Mouse (Mus musculus): ENCODE data around the gene Trmt1. TPM values are rescaled to one million over a fixed set of nuclear protein-coding genes. Genes with fewer than 3 reads are reported as not detected.
A peak's percentile ranks its signal among the peaks of the same experiment; 100 is the strongest.

Gene Trmt1
- polyA plus RNA-seq, 1 experiment from 2014 or later = 65.7 TPM

DNA sequence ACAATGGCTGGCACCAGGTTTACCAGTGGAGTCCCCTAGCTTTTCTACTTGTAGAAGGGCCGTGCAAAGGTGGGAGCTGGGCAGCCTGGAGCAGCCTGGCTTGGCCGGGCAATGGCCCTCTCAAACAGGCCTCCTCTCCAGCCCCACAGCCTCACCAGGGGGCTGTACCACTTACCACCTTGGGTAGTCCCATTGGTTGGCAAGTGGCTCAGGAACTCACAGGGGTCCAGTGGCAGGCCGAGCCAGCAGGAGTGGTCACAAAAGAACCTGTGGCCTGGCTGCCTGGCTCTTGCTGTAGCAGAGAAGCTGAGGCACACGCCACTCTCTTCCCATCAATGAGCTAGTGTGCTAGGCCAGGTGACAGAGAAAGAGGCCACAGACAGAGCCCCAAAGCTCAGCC lies 28.1 kb downstream of the Trmt1 start:
- Histone ChIP-seq H3K4me2 (ENCODE audit: low read depth, severe bottlenecking) (no peak overlapping the region), H3K9ac (ENCODE audit: low read length) (no peak overlapping the region), H3K27me3 (ENCODE audit: control insufficient read depth, insufficient read depth, low read length) (peaks cover 11% of the 10 kb centered on the region), H3K36me3 (ENCODE audit: control insufficient read depth, insufficient read depth, low read length) (no peaks in the 10 kb centered on the region), H3K9me3 (ENCODE audit: control insufficient read depth, low read length) (no peaks in the 10 kb centered on the region), H3K27ac (replicated peaks; ENCODE audit: low read depth, low read length) (0 out of 2 replicates have a peak overlapping the region, but pooled peaks have one; percentile 30), H3K4me1 (ENCODE audit: control insufficient read depth, insufficient read depth, low read length) (peaks cover 64% of the 10 kb centered on the region), H3K4me3 (ENCODE audit: low read depth, low read length) (no peak overlapping the region)
- 64% methylated on average over 4 of the region's 4 CpGs for WGBS
- ATAC-seq (ENCODE audit: insufficient number of reproducible peaks, low FRiP score, low TSS enrichment, low read depth) = no peak
- no peak for DNase-seq (ENCODE audit: low spot score)

DNA sequence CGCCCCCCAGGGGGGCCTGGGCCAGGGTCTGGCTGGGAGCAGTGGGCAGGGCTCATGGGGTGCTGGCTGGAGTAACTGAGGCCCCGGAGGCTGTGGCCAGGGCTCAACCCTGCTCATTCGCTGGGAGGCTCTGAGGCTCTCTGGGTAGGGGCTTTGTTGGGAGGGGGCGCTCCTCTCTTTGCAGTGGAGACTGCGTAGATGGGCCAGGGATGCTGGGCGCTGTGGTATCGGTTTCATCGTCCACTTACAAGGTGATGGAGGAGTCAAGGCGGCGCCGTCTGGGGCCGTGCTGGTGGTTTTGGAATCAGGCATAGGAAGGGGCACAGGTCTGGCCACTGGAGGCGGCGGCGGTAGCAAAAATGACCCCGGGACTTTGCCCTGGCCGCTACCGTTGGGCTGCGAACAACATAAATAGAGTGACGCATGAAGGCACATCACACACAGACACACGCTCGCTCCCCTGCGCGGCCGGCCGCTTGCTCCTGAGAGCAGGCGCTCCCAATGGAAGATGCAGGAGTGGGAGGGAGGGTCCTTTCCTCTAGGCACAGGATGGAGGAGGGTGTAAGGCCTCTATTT lies 29.9 kb downstream of the Trmt1 start:
- Histone ChIP-seq H3K27me3 (ENCODE audit: control insufficient read depth, insufficient read depth, low read length) (peaks cover 11% of the 10 kb centered on the region), H3K4me2 (ENCODE audit: low read depth, severe bottlenecking) (peak overlapping the region; percentile 25; the same call in 1 of the 2 replicates), H3K9ac (ENCODE audit: low read length) (0 out of 2 replicates have a peak overlapping the region, but pooled peaks have one; percentile 38), H3K4me1 (ENCODE audit: control insufficient read depth, insufficient read depth, low read length) (peaks cover 60% of the 10 kb centered on the region), H3K36me3 (ENCODE audit: control insufficient read depth, insufficient read depth, low read length) (no peaks in the 10 kb centered on the region; the same call in 1 of the 2 replicates), H3K4me3 (ENCODE audit: low read depth, low read length) (0 out of 2 replicates have a peak overlapping the region, but pooled peaks have one; percentile 3), H3K27ac (replicated peaks; ENCODE audit: low read depth, low read length) (peak overlapping the region; percentile 59), H3K9me3 (ENCODE audit: control insufficient read depth, low read length) (no peaks in the 10 kb centered on the region)
- ATAC-seq (ENCODE audit: insufficient number of reproducible peaks, low FRiP score, low TSS enrichment, low read depth) (no peak), DNase-seq (ENCODE audit: low spot score) (peak; percentile 63)
- 4% methylated on average over 27 of the region's 27 CpGs for WGBS

DNA sequence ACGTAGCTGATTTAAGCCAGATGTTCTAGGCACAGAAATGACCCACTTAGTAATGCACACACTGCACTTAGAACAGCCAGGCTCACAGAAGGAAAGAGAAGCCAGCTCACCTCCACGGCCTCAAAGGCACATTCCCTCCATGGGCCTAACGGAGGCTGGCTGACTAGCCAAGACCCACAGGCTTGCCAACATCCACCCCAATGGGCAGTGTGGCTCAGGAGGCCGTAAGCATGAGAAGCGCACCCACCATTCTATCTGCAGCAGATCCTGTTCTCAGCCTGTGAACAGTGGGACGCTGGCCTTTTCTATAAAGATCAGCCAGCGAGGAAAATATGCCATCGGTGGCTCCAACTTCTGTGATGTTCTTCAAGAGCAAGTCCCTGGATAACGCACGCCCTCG lies 30.7 kb downstream of the Trmt1 start:
- 0 out of 2 replicates have a peak overlapping the region, but pooled peaks have one; percentile 1 for H3K4me2 ChIP-seq (ENCODE audit: low read depth, severe bottlenecking)
- H3K27ac ChIP-seq (replicated peaks; ENCODE audit: low read depth, low read length) = peak overlapping the region; percentile 57
- no peaks in the 10 kb centered on the region; the same call in 1 of the 2 replicates for H3K36me3 ChIP-seq (ENCODE audit: control insufficient read depth, insufficient read depth, low read length)
- peaks cover 59% of the 10 kb centered on the region for H3K4me1 ChIP-seq (ENCODE audit: control insufficient read depth, insufficient read depth, low read length)
- no peak overlapping the region for H3K4me3 ChIP-seq (ENCODE audit: low read depth, low read length)
- H3K9me3 ChIP-seq (ENCODE audit: control insufficient read depth, low read length) = no peaks in the 10 kb centered on the region
- ATAC-seq (ENCODE audit: insufficient number of reproducible peaks, low FRiP score, low TSS enrichment, low read depth) = no peak
- WGBS = 67% methylated on average over 11 of the region's 11 CpGs
- no peak for DNase-seq (ENCODE audit: low spot score)
- no peak overlapping the region for H3K9ac ChIP-seq (ENCODE audit: low read length)
- peaks cover 11% of the 10 kb centered on the region for H3K27me3 ChIP-seq (ENCODE audit: control insufficient read depth, insufficient read depth, low read length)

DNA sequence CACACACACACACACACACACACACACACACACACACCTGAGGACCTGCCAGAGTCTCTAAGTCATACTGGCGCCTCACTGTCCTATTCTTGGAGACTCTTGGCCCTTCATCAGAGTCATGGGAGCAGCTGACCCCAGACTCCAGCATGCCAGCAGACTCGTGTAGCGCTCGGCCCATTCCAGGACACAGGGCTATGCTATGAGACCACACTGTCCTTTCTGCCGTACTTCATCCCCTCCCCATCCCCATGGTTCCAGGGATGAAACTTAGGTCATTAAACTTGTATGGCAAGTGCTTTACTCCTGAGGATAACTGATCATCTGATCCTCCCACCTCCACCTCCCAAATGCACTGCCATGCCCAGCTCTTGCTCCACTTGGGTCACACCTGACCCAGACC lies 32.4 kb downstream of the Trmt1 start:
- ATAC-seq (ENCODE audit: insufficient number of reproducible peaks, low FRiP score, low TSS enrichment, low read depth) = no peak
- Histone ChIP-seq H3K27ac (replicated peaks; ENCODE audit: low read depth, low read length) (no peak overlapping the region), H3K27me3 (ENCODE audit: control insufficient read depth, insufficient read depth, low read length) (peaks cover 10% of the 10 kb centered on the region), H3K9me3 (ENCODE audit: control insufficient read depth, low read length) (no peaks in the 10 kb centered on the region), H3K4me2 (ENCODE audit: low read depth, severe bottlenecking) (no peak overlapping the region), H3K4me1 (ENCODE audit: control insufficient read depth, insufficient read depth, low read length) (peaks cover 62% of the 10 kb centered on the region), H3K4me3 (ENCODE audit: low read depth, low read length) (no peak overlapping the region), H3K9ac (ENCODE audit: low read length) (no peak overlapping the region), H3K36me3 (ENCODE audit: control insufficient read depth, insufficient read depth, low read length) (no peaks in the 10 kb centered on the region; the same call in 1 of the 2 replicates)
- 82% methylated on average over 5 of the region's 5 CpGs for WGBS
- DNase-seq (ENCODE audit: low spot score) = no peak

DNA sequence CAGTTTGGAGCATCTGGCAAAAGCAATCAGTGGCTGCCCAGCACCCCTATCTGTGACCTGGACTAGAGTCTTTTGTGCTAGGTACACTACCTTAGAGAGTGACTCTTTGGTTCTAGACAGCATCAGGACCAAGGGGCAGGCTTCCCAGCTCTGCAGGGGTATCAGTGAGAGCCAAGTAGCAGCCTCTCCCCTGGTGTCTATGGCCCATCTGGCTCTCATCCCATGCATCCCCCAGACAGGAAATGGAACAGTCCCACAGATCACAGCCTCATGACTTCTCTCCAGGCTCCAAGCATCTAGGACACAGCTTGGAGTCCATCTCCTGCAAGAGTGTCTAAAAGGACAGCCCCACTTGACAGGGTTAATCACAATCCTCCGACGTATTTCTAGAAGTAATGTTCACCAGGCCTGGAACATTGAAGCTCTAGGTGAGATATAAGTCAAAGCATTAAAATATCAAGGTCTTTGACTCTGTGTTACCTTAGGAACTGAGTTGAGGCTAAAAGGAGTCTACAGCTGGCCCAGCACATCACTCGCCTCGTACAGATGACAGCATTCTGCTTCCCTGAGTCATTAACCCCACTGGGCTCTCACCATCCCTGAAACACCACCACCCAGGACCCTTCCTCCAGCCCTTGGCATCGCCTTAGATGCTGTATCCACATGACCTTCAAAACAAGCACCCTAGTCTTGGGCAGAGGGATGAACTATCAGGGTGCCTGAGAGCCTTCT lies 33.0 kb downstream of the Trmt1 start:
- Histone ChIP-seq H3K27me3 (ENCODE audit: control insufficient read depth, insufficient read depth, low read length) (peaks cover 6% of the 10 kb centered on the region), H3K9ac (ENCODE audit: low read length) (no peak overlapping the region), H3K36me3 (ENCODE audit: control insufficient read depth, insufficient read depth, low read length) (no peaks in the 10 kb centered on the region; the same call in 1 of the 2 replicates), H3K4me2 (ENCODE audit: low read depth, severe bottlenecking) (no peak overlapping the region), H3K9me3 (ENCODE audit: control insufficient read depth, low read length) (no peaks in the 10 kb centered on the region), H3K4me1 (ENCODE audit: control insufficient read depth, insufficient read depth, low read length) (peaks cover 63% of the 10 kb centered on the region), H3K4me3 (ENCODE audit: low read depth, low read length) (no peak overlapping the region), H3K27ac (replicated peaks; ENCODE audit: low read depth, low read length) (no peak overlapping the region)
- DNase-seq (ENCODE audit: low spot score) (no peak), ATAC-seq (ENCODE audit: insufficient number of reproducible peaks, low FRiP score, low TSS enrichment, low read depth) (no peak)
- WGBS = 86% methylated on average over 5 of the region's 5 CpGs

DNA sequence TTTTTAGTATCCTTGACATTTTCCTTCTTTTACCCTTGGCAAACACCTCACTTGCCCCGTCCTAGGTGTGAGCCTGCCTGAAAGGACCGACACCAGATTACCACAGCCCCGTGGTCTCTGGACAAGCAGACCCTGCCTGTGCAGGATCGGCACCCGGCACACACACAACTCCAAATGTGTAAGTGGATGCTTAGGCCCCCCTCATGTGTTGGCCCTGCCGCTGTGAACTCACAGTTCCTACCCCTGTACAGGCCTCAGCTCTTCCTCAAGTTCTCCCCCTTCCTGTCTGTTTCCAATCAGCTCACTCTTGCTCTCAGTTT lies 36.4 kb downstream of the Trmt1 start:
- H3K4me1 ChIP-seq (ENCODE audit: control insufficient read depth, insufficient read depth, low read length) = peaks cover 55% of the 10 kb centered on the region
- H3K27ac ChIP-seq (replicated peaks; ENCODE audit: low read depth, low read length) = peak overlapping the region; percentile 99
- peak overlapping the region; percentile 66 for H3K9ac ChIP-seq (ENCODE audit: low read length)
- H3K4me3 ChIP-seq (ENCODE audit: low read depth, low read length) = peak overlapping the region; percentile 22; the same call in 1 of the 2 replicates
- 24% methylated on average over 6 of the region's 6 CpGs for WGBS
- peaks cover 3% of the 10 kb centered on the region; the same call in 1 of the 2 replicates for H3K36me3 ChIP-seq (ENCODE audit: control insufficient read depth, insufficient read depth, low read length)
- no peaks in the 10 kb centered on the region for H3K9me3 ChIP-seq (ENCODE audit: control insufficient read depth, low read length)
- peak overlapping the region; percentile 55 for H3K4me2 ChIP-seq (ENCODE audit: low read depth, severe bottlenecking)
- ATAC-seq (ENCODE audit: insufficient number of reproducible peaks, low FRiP score, low TSS enrichment, low read depth) = no peak; the same call in 1 of the 2 replicates
- 0 out of 2 replicates have a peak, but pooled peaks cover 3% of the 10 kb centered on the region for H3K27me3 ChIP-seq (ENCODE audit: control insufficient read depth, insufficient read depth, low read length)
- DNase-seq (ENCODE audit: low spot score) = no peak

DNA sequence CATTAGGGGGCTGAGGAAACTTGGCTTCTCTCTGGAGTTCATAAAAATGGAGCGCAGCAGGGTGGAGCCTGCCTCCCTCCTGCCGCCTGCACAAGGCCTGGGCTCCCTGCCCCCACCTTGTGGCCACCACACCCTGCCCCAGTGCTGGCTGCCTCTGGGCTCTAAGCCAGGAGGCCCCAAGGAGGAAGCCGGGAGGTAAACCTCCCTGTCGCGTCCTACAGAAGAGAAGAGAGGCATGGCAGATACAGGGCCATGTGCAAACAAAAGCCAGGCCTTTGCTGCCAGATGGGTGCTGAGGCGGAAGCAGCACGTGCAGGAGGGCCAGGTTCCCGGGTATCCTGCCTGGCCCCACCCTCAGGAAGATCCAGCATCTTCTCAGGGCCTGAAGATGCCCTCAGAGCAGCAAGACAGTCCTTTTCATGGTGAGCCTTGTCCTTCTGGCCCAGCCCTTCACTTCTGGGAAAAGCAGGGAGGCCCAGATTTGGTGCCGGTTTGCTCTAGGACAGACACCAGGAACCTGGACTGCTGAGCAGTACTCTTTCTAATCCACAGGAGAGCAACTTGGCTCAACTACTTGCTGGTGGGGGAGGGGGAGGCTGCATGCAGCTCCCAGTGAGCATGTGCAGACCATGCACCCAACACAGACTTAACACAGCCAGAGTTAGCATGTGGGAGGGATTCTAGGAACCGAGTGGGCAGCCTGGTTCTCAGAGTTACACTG lies 36.9 kb downstream of the Trmt1 start, which contains the start of gene G430095P16Rik:
TSS of gene G430095P16Rik (plus strand) at position 158 of the 721 bp plus-strand sequence.
- H3K27ac ChIP-seq (replicated peaks; ENCODE audit: low read depth, low read length) = peak within 1 kb of the TSS; percentile 99
- no peaks in the 10 kb centered on the region for H3K9me3 ChIP-seq (ENCODE audit: control insufficient read depth, low read length)
- WGBS = 9% methylated on average over 10 of the region's 10 CpGs
- peaks cover 55% of the 10 kb centered on the region for H3K4me1 ChIP-seq (ENCODE audit: control insufficient read depth, insufficient read depth, low read length)
- 0 out of 2 replicates have a peak, but pooled peaks cover 3% of the 10 kb centered on the region for H3K27me3 ChIP-seq (ENCODE audit: control insufficient read depth, insufficient read depth, low read length)
- DNase-seq (ENCODE audit: low spot score) (peak; percentile 86), ATAC-seq (ENCODE audit: insufficient number of reproducible peaks, low FRiP score, low TSS enrichment, low read depth) (peak; percentile 86)
- peaks cover 4% of the 10 kb centered on the region; the same call in 1 of the 2 replicates for H3K36me3 ChIP-seq (ENCODE audit: control insufficient read depth, insufficient read depth, low read length)
- peak within 1 kb of the TSS; percentile 22 for H3K4me3 ChIP-seq (ENCODE audit: low read depth, low read length)
- peak within 1 kb of the TSS; percentile 55 for H3K4me2 ChIP-seq (ENCODE audit: low read depth, severe bottlenecking)
- H3K9ac ChIP-seq (ENCODE audit: low read length) = peak within 1 kb of the TSS; percentile 66

DNA sequence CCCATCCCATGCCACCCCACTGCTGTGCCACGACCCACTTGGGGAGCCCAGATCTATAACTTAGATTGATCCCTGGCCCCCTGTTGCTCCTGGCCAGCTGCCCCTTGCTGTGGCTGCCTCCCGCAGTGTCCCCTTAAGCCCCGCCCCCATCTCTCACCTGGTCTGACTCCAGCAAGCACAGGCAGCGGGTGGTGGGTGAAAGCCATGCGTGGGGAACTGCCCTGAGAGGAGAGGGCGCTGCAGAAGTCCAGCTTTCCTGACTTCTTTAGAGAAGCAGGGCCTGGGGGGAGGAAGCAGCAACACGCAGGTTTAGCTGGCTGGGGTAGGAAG lies 37.4 kb downstream of the Trmt1 start:
- H3K36me3 ChIP-seq (ENCODE audit: control insufficient read depth, insufficient read depth, low read length) = peaks cover 4% of the 10 kb centered on the region; the same call in 1 of the 2 replicates
- DNase-seq (ENCODE audit: low spot score) (peak; percentile 64), ATAC-seq (ENCODE audit: insufficient number of reproducible peaks, low FRiP score, low TSS enrichment, low read depth) (no peak)
- WGBS = 13% methylated on average over 7 of the region's 7 CpGs
- peak overlapping the region; percentile 22; the same call in 1 of the 2 replicates for H3K4me3 ChIP-seq (ENCODE audit: low read depth, low read length)
- 0 out of 2 replicates have a peak, but pooled peaks cover 3% of the 10 kb centered on the region for H3K27me3 ChIP-seq (ENCODE audit: control insufficient read depth, insufficient read depth, low read length)
- H3K9ac ChIP-seq (ENCODE audit: low read length) = peak overlapping the region; percentile 66
- no peaks in the 10 kb centered on the region for H3K9me3 ChIP-seq (ENCODE audit: control insufficient read depth, low read length)
- H3K27ac ChIP-seq (replicated peaks; ENCODE audit: low read depth, low read length) = peak overlapping the region; percentile 99
- H3K4me1 ChIP-seq (ENCODE audit: control insufficient read depth, insufficient read depth, low read length) = peaks cover 59% of the 10 kb centered on the region
- H3K4me2 ChIP-seq (ENCODE audit: low read depth, severe bottlenecking) = peak overlapping the region; percentile 55

Measured in limb, embryonic 11.5 days (tissue).